Mouse (Mus musculus) midbrain, embryonic 12.5 days (tissue): ENCODE data around the gene Ing2. TPM values are rescaled to one million over a fixed set of nuclear protein-coding genes. Genes with fewer than 3 reads are reported as not detected.

Source experiments
- ATAC-seq: fragments of 200-750 bp; cut with Nextera tagmentation; 2 replicates; pipeline ENCODE4 v1.8.0; 2017; ENCODE audit warnings: low read depth, moderate TSS enrichment, moderate library complexity; ENCODE audit not compliant: low FRiP score
- H3K27ac ChIP-seq: fragments of 300-500 bp; sonication (generic); replicated peaks from 2 replicates; pipeline ENCODE4 v1.5.1; 2016; ENCODE audit warnings: mild to moderate bottlenecking
- H3K27me3 ChIP-seq: fragments of 300-500 bp; sonication (generic); 2 replicates; pipeline ENCODE4 v1.6.1; 2016; ENCODE audit warnings: mild to moderate bottlenecking
- H3K36me3 ChIP-seq: fragments of 300-500 bp; sonication (generic); 2 replicates; pipeline ENCODE4 v1.6.1; 2016
- H3K4me1 ChIP-seq: fragments of 300-500 bp; sonication (generic); 2 replicates; pipeline ENCODE4 v1.6.1; 2016
- H3K4me2 ChIP-seq: fragments of 300-500 bp; sonication (generic); replicated peaks from 2 replicates; pipeline ENCODE4 v1.6.1; 2016; ENCODE audit warnings: mild to moderate bottlenecking, moderate library complexity
- H3K4me3 ChIP-seq: fragments of 300-500 bp; sonication (generic); 2 replicates; pipeline ENCODE4 v1.5.1; 2016; ENCODE audit warnings: mild to moderate bottlenecking
- H3K9ac ChIP-seq: fragments of 300-500 bp; sonication (generic); replicated peaks from 2 replicates; pipeline ENCODE4 v1.6.1; 2016; ENCODE audit warnings: mild to moderate bottlenecking, moderate library complexity
- H3K9me3 ChIP-seq: fragments of 300-500 bp; sonication (generic); 2 replicates; pipeline ENCODE4 v1.6.1; 2016; ENCODE audit warnings: mild to moderate bottlenecking
- WGBS: fragments of 180-500 bp; shearing (Covaris S2); methylation state at CpG from one replicate; pipeline ENCODE4 v1.1.7; 2016; 5-methylcytosine and 5-hydroxymethylcytosine counted together
- polyA plus RNA-seq: library from polyadenylated mRNA; unstranded; fragments of >200 nt; fragmentation: Nextera tagmentation; extraction: Ambion mirVana; gene quantifications from 2 replicates; pipeline ENCODE4 v1.2.1, GENCODE M21; 2016

Gene Ing2
- polyA plus RNA-seq, 1 experiment from 2014 or later, result 14.4 TPM

DNA sequence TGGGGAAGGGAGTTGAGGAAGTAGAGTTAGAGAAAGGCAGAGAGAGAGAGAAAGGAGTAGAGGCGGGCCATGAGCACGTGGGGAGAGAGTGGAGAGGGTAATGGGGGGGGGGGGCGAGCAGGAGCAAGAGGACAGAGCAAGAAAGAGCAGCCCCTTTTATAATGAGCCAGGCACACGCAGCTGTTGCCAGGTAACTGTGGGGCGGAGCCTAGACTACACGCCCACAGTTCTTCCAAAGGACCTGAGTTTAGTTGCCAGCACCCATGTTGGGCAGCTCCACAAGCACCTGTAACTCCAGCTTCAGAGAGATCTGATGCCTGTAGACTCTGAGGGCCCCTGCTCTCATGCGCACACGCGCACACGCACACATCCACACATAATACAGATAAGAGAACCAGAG, 16.5 kb upstream of the Ing2 start:
- peak; percentile 44; the same call in 1 of the 2 replicates for ATAC-seq
- Histone ChIP-seq H3K4me2 (no peak overlapping the region), H3K9ac (no peak overlapping the region), H3K27ac (no peak overlapping the region), H3K27me3 (peaks cover 5% of the 10 kb centered on the region; the same call in 1 of the 2 replicates), H3K36me3 (no peaks in the 10 kb centered on the region), H3K4me1 (peaks cover 15% of the 10 kb centered on the region), H3K9me3 (0 out of 2 replicates have a peak, but pooled peaks cover 4% of the 10 kb centered on the region), H3K4me3 (no peak overlapping the region)
- WGBS, result 73% methylated on average over 9 of the region's 10 CpGs

GRCm38 (mm10) chr8:47691303-47691702, 15.9 kb upstream of the Ing2 start:
- H3K9me3 ChIP-seq, result 0 out of 2 replicates have a peak, but pooled peaks cover 4% of the 10 kb centered on the region
- H3K36me3 ChIP-seq, result no peaks in the 10 kb centered on the region
- H3K4me1 ChIP-seq, result peaks cover 15% of the 10 kb centered on the region
- H3K9ac ChIP-seq, result no peak overlapping the region
- H3K4me3 ChIP-seq, result peak overlapping the region; percentile 35; the same call in 1 of the 2 replicates
- ATAC-seq, result 0 out of 2 replicates have a peak, but pooled peaks have one; percentile 65
- peaks cover 5% of the 10 kb centered on the region; the same call in 1 of the 2 replicates for H3K27me3 ChIP-seq
- peak overlapping the region; percentile 60; the same call in 1 of the 2 replicates for H3K4me2 ChIP-seq
- 35% methylated on average over 7 of the region's 7 CpGs for WGBS
- no peak overlapping the region for H3K27ac ChIP-seq

- 0% methylated on average over 16 of the region's 16 CpGs for WGBS
- peak overlapping the region; percentile 50; the same call in 1 of the 2 replicates for H3K9ac ChIP-seq
- 0 out of 2 replicates have a peak overlapping the region, but pooled peaks have one; percentile 2 for H3K27ac ChIP-seq
- peak overlapping the region; percentile 60 for H3K4me2 ChIP-seq
- 0 out of 2 replicates have a peak, but pooled peaks cover 4% of the 10 kb centered on the region for H3K9me3 ChIP-seq
- peaks cover 15% of the 10 kb centered on the region for H3K4me1 ChIP-seq
- peak; percentile 52; the same call in 1 of the 2 replicates for ATAC-seq
- peaks cover 5% of the 10 kb centered on the region; the same call in 1 of the 2 replicates for H3K27me3 ChIP-seq
- no peaks in the 10 kb centered on the region for H3K36me3 ChIP-seq
- peak overlapping the region; percentile 35 for H3K4me3 ChIP-seq
These were observed 15.3 kb upstream of the Ing2 start for GRCm38 (mm10) chr8:47690674-47691078.

GRCm38 (mm10) chr8:47689704-47690326, 14.5 kb upstream of the Ing2 start:
- Histone ChIP-seq H3K4me3 (no peak overlapping the region), H3K4me1 (peaks cover 15% of the 10 kb centered on the region), H3K36me3 (no peaks in the 10 kb centered on the region), H3K27me3 (peaks cover 5% of the 10 kb centered on the region; the same call in 1 of the 2 replicates), H3K4me2 (no peak overlapping the region), H3K27ac (no peak overlapping the region), H3K9ac (no peak overlapping the region), H3K9me3 (0 out of 2 replicates have a peak, but pooled peaks cover 4% of the 10 kb centered on the region)
- no peak for ATAC-seq
- WGBS, result 59% methylated on average over 12 of the region's 12 CpGs

DNA sequence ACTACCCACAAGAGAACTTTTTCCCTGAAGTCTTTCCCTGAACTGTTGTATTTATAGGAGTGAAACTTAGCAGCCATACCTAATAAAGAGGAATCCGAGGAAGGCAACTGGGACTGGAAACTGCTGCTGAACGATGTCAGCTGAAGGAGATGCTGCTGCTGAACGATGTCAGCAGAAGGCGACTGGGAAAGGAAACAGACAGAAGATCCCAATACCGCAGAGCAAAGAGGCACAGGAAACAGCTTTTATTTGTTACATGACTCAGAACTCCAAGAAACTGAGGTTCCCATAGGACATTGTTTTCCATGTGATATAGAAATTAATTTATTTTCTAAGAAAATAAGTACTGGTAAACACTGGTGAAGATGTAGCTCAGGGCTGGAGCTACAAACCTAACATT, 9.1 kb upstream of the Ing2 start:
- H3K9me3 ChIP-seq, result no peaks in the 10 kb centered on the region

GRCm38 (mm10) chr8:47683994-47684393, 8.6 kb upstream of the Ing2 start:
- H3K27ac ChIP-seq, result no peak overlapping the region
- no peak for ATAC-seq
- H3K9ac ChIP-seq, result no peak overlapping the region
- no peaks in the 10 kb centered on the region for H3K9me3 ChIP-seq
- no peaks in the 10 kb centered on the region for H3K36me3 ChIP-seq
- no peak overlapping the region for H3K4me2 ChIP-seq
- no peaks in the 10 kb centered on the region for H3K27me3 ChIP-seq
- H3K4me3 ChIP-seq, result no peak overlapping the region
- 88% methylated on average over 9 of the region's 9 CpGs for WGBS
- no peaks in the 10 kb centered on the region for H3K4me1 ChIP-seq

More for the DNA sequence above, 9.1 kb upstream of the Ing2 start:
- H3K9ac ChIP-seq, result no peak overlapping the region
- WGBS, result 82% methylated on average over 5 of the region's 5 CpGs
- no peak overlapping the region for H3K27ac ChIP-seq
- no peak for ATAC-seq
- peaks cover 2% of the 10 kb centered on the region; the same call in 1 of the 2 replicates for H3K4me1 ChIP-seq
- H3K4me3 ChIP-seq, result no peak overlapping the region
- no peaks in the 10 kb centered on the region for H3K27me3 ChIP-seq
- no peaks in the 10 kb centered on the region for H3K36me3 ChIP-seq
- no peak overlapping the region for H3K4me2 ChIP-seq

DNA sequence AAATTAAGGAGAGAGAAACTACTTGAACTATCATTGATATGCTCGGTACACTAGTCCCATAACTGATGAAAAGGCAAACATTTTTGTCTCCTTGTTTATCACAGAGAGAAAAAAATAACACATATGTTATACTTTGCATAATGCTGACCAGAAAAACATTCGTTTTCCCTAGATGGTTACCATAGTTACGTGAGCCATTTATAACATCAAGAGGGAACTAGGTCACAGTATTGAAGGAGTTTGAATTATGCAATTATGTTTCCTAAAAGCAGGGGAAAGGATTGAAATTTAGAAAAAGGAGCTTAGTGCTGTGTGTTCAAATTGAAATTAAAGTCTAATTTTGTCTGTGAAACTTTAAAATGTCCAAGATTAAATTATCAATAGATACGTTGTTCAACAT, 5.0 kb upstream of the Ing2 start:
- no peak overlapping the region for H3K9ac ChIP-seq
- no peaks in the 10 kb centered on the region for H3K36me3 ChIP-seq
- 84% methylated on average over 4 of the region's 4 CpGs for WGBS
- ATAC-seq, result no peak
- H3K9me3 ChIP-seq, result no peaks in the 10 kb centered on the region
- H3K4me1 ChIP-seq, result 0 out of 2 replicates have a peak, but pooled peaks cover 5% of the 10 kb centered on the region
- H3K4me3 ChIP-seq, result no peak overlapping the region
- no peaks in the 10 kb centered on the region for H3K27me3 ChIP-seq
- no peak overlapping the region for H3K4me2 ChIP-seq
- no peak overlapping the region for H3K27ac ChIP-seq

DNA sequence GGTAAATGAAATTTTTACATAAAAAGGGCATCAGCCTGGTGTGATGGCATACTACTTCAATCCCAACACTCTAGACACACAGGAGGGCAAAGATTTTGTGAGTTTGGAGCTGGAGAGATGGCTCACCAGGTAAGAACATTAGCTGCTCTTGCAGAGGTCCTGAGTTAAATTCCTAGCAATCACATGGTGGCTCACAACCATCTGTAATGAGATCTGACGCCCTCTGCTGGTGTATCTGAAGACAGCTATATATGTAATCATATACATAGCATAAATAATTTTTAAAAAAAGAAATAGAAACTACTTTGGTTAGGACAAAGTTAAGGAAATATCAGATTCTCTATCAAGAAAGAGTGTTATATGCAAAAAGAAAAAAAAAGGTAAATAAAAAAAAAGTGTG, 4.2 kb upstream of the Ing2 start:
- Histone ChIP-seq H3K9me3 (no peaks in the 10 kb centered on the region), H3K4me3 (no peak overlapping the region), H3K4me2 (no peak overlapping the region), H3K9ac (no peak overlapping the region), H3K27me3 (no peaks in the 10 kb centered on the region), H3K27ac (no peak overlapping the region), H3K36me3 (no peaks in the 10 kb centered on the region), H3K4me1 (0 out of 2 replicates have a peak, but pooled peaks cover 5% of the 10 kb centered on the region)
- 75% methylated on average over 1 of the region's 1 CpGs for WGBS
- no peak for ATAC-seq

GRCm38 (mm10) chr8:47676631-47677030, 1.3 kb upstream of the Ing2 start:
- 42% methylated on average over 2 of the region's 2 CpGs for WGBS
- no peak for ATAC-seq
- Histone ChIP-seq H3K4me1 (0 out of 2 replicates have a peak, but pooled peaks cover 7% of the 10 kb centered on the region), H3K4me3 (peak overlapping the region; percentile 93; the same call in 1 of the 2 replicates), H3K27ac (no peak overlapping the region), H3K9ac (no peak overlapping the region), H3K27me3 (no peaks in the 10 kb centered on the region), H3K4me2 (peak overlapping the region; percentile 75), H3K9me3 (no peaks in the 10 kb centered on the region), H3K36me3 (no peaks in the 10 kb centered on the region)

DNA sequence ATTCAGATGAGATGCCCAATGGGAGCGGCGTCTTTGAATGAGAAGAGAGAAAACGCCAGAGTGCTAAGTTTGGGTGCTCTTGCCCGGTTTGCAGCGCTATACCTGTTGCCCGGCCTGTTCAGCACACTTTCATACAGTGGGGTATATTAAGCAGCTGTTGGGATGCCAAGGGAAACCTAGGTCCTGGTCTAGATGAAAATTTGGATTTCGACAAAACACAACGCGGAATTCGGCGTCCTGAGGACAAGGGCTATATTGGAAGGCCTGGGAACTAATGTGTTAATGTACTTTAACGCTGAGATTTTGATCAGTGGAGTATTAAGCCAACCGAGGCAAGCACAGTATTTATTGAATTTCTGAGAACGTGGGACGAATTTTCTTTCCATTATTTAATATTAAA, 868 bp upstream of the Ing2 start:
- Histone ChIP-seq H3K4me2 (peak overlapping the region; percentile 75), H3K9me3 (no peaks in the 10 kb centered on the region), H3K4me3 (peak overlapping the region; percentile 93), H3K27me3 (no peaks in the 10 kb centered on the region), H3K9ac (peak overlapping the region; percentile 70), H3K4me1 (0 out of 2 replicates have a peak, but pooled peaks cover 7% of the 10 kb centered on the region), H3K36me3 (no peaks in the 10 kb centered on the region), H3K27ac (peak overlapping the region; percentile 91; the same call in 1 of the 2 replicates)
- WGBS, result 1% methylated on average over 15 of the region's 15 CpGs
- no peak for ATAC-seq

DNA sequence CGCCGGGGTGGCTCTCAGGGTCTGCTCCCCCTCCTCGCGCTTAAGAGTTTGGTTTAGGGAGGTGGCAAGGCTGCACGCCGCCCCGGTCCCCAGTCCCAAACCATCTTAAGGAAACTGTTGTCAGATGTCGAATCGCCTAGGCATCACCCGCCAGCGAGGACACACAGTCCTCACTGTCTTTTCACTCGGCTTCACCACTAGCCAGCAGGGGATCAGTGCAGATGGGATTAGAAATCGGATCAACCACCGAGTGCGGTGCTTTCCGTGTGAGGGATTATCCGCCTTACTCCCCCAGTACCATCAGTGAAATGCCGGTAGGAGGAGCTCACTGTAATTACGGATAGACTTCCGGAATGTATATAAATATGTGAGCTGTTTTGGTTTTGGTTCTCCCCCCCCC, 430 bp upstream of the Ing2 start:
- Histone ChIP-seq H3K9me3 (no peaks in the 10 kb centered on the region), H3K4me2 (peak overlapping the region; percentile 75), H3K27me3 (no peaks in the 10 kb centered on the region), H3K27ac (peak overlapping the region; percentile 91), H3K4me3 (peak overlapping the region; percentile 93), H3K36me3 (no peaks in the 10 kb centered on the region), H3K9ac (peak overlapping the region; percentile 70), H3K4me1 (0 out of 2 replicates have a peak, but pooled peaks cover 7% of the 10 kb centered on the region)
- WGBS, result 1% methylated on average over 20 of the region's 20 CpGs
- no peak; the same call in 1 of the 2 replicates for ATAC-seq

DNA sequence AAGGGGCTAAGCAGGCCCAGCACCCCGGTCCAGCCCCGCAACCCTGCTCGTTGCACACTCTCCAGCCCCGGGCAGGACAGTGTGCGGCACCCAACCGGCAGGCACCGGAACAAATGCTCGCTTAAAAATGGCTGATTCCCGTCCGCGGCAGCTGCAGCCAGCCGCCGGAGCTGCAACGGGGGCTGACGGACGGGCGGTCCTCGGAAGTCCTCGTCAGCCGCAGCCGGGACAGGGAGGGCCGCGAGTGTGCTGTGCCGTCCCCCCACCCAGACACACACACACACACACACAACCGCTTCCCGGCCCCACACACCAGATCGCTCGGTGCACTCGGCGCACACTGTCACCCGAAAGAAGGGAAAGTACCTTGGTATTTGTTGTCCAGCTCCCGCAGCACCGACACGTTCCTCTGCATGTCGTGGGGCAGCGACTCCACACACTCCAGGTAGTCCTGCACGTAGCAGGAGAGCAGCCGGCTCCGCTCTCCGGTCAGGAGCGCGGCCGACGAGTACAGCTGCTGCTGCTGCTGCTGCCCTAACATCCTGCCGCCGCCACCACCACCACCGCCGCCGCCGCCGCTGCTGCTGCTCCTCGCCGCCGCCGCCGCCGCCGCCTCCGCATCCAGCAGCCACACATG, 1.1 kb downstream of the Ing2 start:
- Histone ChIP-seq H3K27me3 (no peaks in the 10 kb centered on the region), H3K9ac (peak overlapping the region; percentile 89), H3K4me1 (0 out of 2 replicates have a peak, but pooled peaks cover 7% of the 10 kb centered on the region), H3K27ac (peak overlapping the region; percentile 91), H3K36me3 (no peaks in the 10 kb centered on the region), H3K4me2 (peak overlapping the region; percentile 68), H3K9me3 (no peaks in the 10 kb centered on the region), H3K4me3 (peak overlapping the region; percentile 93)
- under 1% methylated on average over 47 of the region's 59 CpGs for WGBS
- peak; percentile 38 for ATAC-seq
